Mouse (Mus musculus): Measurements from ENCODE around the gene Slc4a8. TPM values are rescaled to one million over a fixed set of nuclear protein-coding genes. Genes with fewer than 3 reads are reported as not detected.

The Slc4a8 gene
- polyA plus RNA-seq, 1 experiment, result not detected

DNA sequence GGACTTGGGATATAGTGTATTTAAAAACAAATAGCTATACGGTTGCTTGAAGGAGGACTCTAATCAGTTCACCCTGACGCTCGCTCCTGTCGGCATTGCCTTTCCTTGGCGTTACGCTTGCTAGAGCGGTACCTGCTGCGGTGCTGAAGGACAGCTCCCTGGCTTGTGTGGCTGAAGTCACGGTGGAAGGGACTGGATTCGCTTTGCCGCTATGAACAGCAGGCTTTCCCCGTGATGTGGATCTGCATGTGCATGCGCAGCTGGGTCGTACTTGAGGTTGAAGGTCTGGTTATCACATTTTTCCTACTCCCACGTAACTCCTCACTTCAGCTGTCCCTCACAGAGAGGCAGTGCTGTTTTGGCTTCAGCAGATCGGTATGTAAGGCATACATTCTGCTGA is 111.6 kb downstream of the Slc4a8 start:
- TF ChIP-seq POLR2A (IDR thresholded peaks at IDR 0.05; ENCODE audit: insufficient read depth, low read depth, low read length) (no peak), CTCF (IDR thresholded peaks at IDR 0.05; ENCODE audit: insufficient read depth, low read depth, low read length) (no peak)
- peak overlapping the region; percentile 29 for H3K4me3 ChIP-seq (ENCODE audit: insufficient read depth, low read depth, low read length)
- H3K27ac ChIP-seq (ENCODE audit: insufficient read depth, low read depth, low read length), result no peak overlapping the region
- WGBS, result 30% methylated on average over 16 of the region's 16 CpGs
- H3K4me1 ChIP-seq (ENCODE audit: control insufficient read depth, insufficient read depth, low read length), result peaks cover 16% of the 10 kb centered on the region

Other genes with a start within 250 kb of the Slc4a8 start
- gene Tfcp2, start 209.7 kb upstream of the Slc4a8 start, polyA plus RNA-seq (2012; ENCODE audit: insufficient read depth, insufficient read length, low replicate concordance, missing spikeins), result not detected in 2 replicates
- not detected in 2 replicates for gene Pou6f1, start 161.8 kb upstream of the Slc4a8 start, polyA plus RNA-seq (2012; ENCODE audit: insufficient read depth, insufficient read length, low replicate concordance, missing spikeins)
- not detected in 2 replicates for gene Dazap2, start 146.4 kb upstream of the Slc4a8 start, polyA plus RNA-seq (2012; ENCODE audit: insufficient read depth, insufficient read length, low replicate concordance, missing spikeins)
- gene Smagp, start 124.8 kb upstream of the Slc4a8 start, polyA plus RNA-seq (2012; ENCODE audit: insufficient read depth, insufficient read length, low replicate concordance, missing spikeins), result not detected in 2 replicates
- gene Bin2, start 92.2 kb upstream of the Slc4a8 start, polyA plus RNA-seq (2012; ENCODE audit: insufficient read depth, insufficient read length, low replicate concordance, missing spikeins), result not detected in 2 replicates
- gene Cela1, start 73.8 kb upstream of the Slc4a8 start, polyA plus RNA-seq (2012; ENCODE audit: insufficient read depth, insufficient read length, low replicate concordance, missing spikeins), result not detected in 2 replicates
- gene Galnt6, start 32.4 kb upstream of the Slc4a8 start, polyA plus RNA-seq (2012; ENCODE audit: insufficient read depth, insufficient read length, low replicate concordance, missing spikeins), result not detected in 2 replicates
- gene Scn8a, start 108.1 kb downstream of the Slc4a8 start, polyA plus RNA-seq (2012; ENCODE audit: insufficient read depth, insufficient read length, low replicate concordance, missing spikeins), result not detected in 2 replicates